Mouse (Mus musculus) lung, postnatal 0 days (tissue): ENCODE data around the gene Gm20388. TPM values are rescaled to one million over a fixed set of nuclear protein-coding genes. Genes with fewer than 3 reads are reported as not detected.

Experiments used
- ATAC-seq: fragments of 200-750 bp; cut with Nextera tagmentation; 2 replicates; pipeline ENCODE4 v1.8.0; 2017; ENCODE audit warnings: moderate library complexity
- DNase-seq: peaks from one replicate; pipeline ENCODE4 v3.0.0-alpha.2; 2016; ENCODE audit warnings: low spot score
- H3K27ac ChIP-seq: fragments of 300-500 bp; sonication (generic); 2 replicates; pipeline ENCODE4 v1.5.1; 2014; ENCODE audit warnings: antibody characterized with exemption, mild to moderate bottlenecking, low read length, mixed read lengths
- H3K27me3 ChIP-seq: fragments of 300-500 bp; sonication (generic); replicated peaks from 2 replicates; pipeline ENCODE4 v1.6.1; 2014; ENCODE audit warnings: low read length, mixed read lengths; ENCODE audit not compliant: insufficient read depth
- H3K36me3 ChIP-seq: fragments of 300-500 bp; sonication (generic); 2 replicates; pipeline ENCODE4 v1.6.1; 2014; ENCODE audit warnings: low read length, mixed read lengths; ENCODE audit not compliant: insufficient read depth
- H3K4me1 ChIP-seq: fragments of 300-500 bp; sonication (generic); 2 replicates; pipeline ENCODE4 v1.6.1; 2014; ENCODE audit warnings: antibody characterized with exemption, low read depth, low read length, mixed read lengths; ENCODE audit not compliant: insufficient read depth
- H3K4me2 ChIP-seq: fragments of 300-500 bp; sonication (generic); replicated peaks from 2 replicates; pipeline ENCODE4 v1.6.1; 2014; ENCODE audit warnings: low read depth, mild to moderate bottlenecking, low read length, moderate library complexity, mixed read lengths
- H3K4me3 ChIP-seq: fragments of 300-500 bp; sonication (generic); 2 replicates; pipeline ENCODE4 v1.5.1; 2014; ENCODE audit warnings: low read depth, low read length
- H3K9ac ChIP-seq: fragments of 300-500 bp; sonication (generic); replicated peaks from 2 replicates; pipeline ENCODE4 v1.6.1; 2014; ENCODE audit warnings: low read depth, mild to moderate bottlenecking
- H3K9me3 ChIP-seq: fragments of 300-500 bp; sonication (generic); 2 replicates; pipeline ENCODE4 v1.6.1; 2016; ENCODE audit warnings: low read length, mixed read lengths
- CTCF ChIP-seq: IDR thresholded peaks from 2 replicates; pipeline ENCODE4 v1.5.1; 2016; ENCODE audit warnings: antibody characterized with exemption, mild to moderate bottlenecking
- EP300 ChIP-seq: IDR thresholded peaks from 2 replicates; pipeline ENCODE4 v1.6.1; 2016; ENCODE audit warnings: antibody characterized with exemption, mild to moderate bottlenecking, control low read depth
- WGBS: fragments of 180-500 bp; shearing (Covaris S2); extraction: QIAGEN DNeasy Blood & Tissue Kit; methylation state at CpG from one replicate; pipeline ENCODE4 v1.1.7; 2014; 5-methylcytosine and 5-hydroxymethylcytosine counted together
- polyA plus RNA-seq: library from polyadenylated mRNA; unstranded; fragments of >200 nt; fragmentation: Nextera tagmentation; extraction: Ambion mirVana; gene quantifications from 2 replicates; pipeline ENCODE4 v1.2.1, GENCODE M21; 2015

The Gm20388 gene
- polyA plus RNA-seq, 1 experiment from 2014 or later, result not detected

- Histone ChIP-seq H3K4me2 (no peak overlapping the region), H3K27me3 (no peaks in the 10 kb centered on the region), H3K4me1 (peaks cover 20% of the 10 kb centered on the region), H3K4me3 (no peak overlapping the region), H3K27ac (no peak overlapping the region), H3K9ac (no peak overlapping the region), H3K36me3 (no peaks in the 10 kb centered on the region), H3K9me3 (no peaks in the 10 kb centered on the region)
- whole genome bisulfite sequencing, result 66% methylated on average over 25 of the region's 25 CpGs
- ATAC-seq (no peak), DNase-seq (no peak)
- TF ChIP-seq EP300 (no peak), CTCF (no peak)
Measured at GRCm38 (mm10) chr8:120476711-120477575, 566.3 kb downstream of the Gm20388 start.

GRCm38 (mm10) chr8:120478754-120479153 is 568.1 kb downstream of the Gm20388 start:
- TF ChIP-seq CTCF, result no peak
- no peak for TF ChIP-seq EP300
- H3K9me3 ChIP-seq, result no peaks in the 10 kb centered on the region
- no peaks in the 10 kb centered on the region for H3K27me3 ChIP-seq
- H3K4me2 ChIP-seq, result no peak overlapping the region
- no peak overlapping the region for H3K4me3 ChIP-seq
- no peak overlapping the region for H3K9ac ChIP-seq
- 85% methylated on average over 11 of the region's 11 CpGs for WGBS
- H3K4me1 ChIP-seq, result peaks cover 20% of the 10 kb centered on the region
- DNase-seq (no peak), ATAC-seq (no peak)
- no peak overlapping the region for H3K27ac ChIP-seq
- no peaks in the 10 kb centered on the region for H3K36me3 ChIP-seq

- Histone ChIP-seq H3K4me1 (peaks cover 16% of the 10 kb centered on the region), H3K36me3 (no peaks in the 10 kb centered on the region), H3K27me3 (no peaks in the 10 kb centered on the region), H3K4me3 (no peak overlapping the region), H3K9me3 (no peaks in the 10 kb centered on the region), H3K4me2 (no peak overlapping the region), H3K9ac (no peak overlapping the region), H3K27ac (no peak overlapping the region)
- TF ChIP-seq EP300 (no peak), CTCF (no peak)
- no peak for ATAC-seq
- 77% methylated on average over 4 of the region's 4 CpGs for WGBS
- no peak for DNase-seq
Measured at GRCm38 (mm10) chr8:120479691-120480090, 569.0 kb downstream of the Gm20388 start.

DNA sequence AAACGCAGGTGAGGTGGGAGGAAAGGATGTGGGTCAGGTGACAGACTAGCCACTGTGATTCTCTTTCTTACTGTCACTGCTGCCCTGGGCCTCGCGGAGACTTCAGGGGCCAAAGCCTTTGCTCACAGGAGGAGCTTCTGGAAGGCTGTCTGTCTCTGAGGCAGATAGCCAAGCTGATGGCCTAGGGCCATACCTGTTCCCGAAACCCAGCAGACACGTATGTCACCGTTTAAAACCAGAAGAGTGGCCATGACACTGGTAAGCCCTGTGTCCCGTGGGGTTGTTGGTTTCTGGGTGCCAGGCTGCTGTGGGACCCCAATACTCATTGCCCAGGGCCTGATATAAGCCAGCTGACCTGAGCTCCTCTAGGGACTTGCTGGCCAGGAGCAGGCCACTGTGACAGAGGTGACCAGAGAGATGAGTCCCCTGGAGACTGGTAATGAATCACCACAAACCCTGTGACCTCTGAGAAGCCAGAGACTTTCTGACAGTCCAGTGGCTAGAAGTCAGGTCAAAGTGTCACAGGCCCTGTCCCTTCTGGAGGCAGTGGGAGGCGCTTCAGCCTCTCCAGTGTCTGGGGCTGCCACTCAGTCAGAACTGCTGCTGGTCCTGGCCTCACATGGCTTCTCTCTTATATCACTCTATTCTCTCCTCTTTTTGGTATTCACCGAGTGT is 571.5 kb downstream of the Gm20388 start:
- Histone ChIP-seq H3K27ac (no peak overlapping the region), H3K4me2 (no peak overlapping the region), H3K9ac (no peak overlapping the region), H3K27me3 (no peaks in the 10 kb centered on the region), H3K4me3 (no peak overlapping the region), H3K9me3 (no peaks in the 10 kb centered on the region), H3K4me1 (peaks cover 6% of the 10 kb centered on the region; the same call in 1 of the 2 replicates), H3K36me3 (no peaks in the 10 kb centered on the region)
- DNase-seq, result no peak
- TF ChIP-seq EP300 (no peak), CTCF (no peak)
- WGBS, result 69% methylated on average over 8 of the region's 9 CpGs
- ATAC-seq, result no peak

DNA sequence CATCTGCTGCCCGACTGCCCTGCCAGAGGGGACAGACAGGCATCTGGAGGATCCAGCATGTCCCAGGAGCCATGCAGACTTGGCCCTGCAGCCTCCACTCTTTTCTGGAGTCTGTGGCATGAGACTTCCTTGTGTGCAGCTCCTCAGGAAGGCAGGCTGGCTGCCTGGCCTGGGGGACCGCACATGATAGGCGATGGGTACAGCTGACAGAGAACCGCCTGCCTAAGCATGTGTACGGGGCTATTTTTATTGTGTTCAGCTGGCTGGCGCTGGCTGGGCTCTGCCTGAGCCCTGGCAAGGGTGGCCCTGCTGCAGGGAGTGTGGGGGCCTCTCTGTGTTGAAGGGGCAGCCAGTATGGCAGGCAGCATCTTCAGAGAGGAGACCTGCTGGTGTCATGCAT is 573.8 kb downstream of the Gm20388 start:
- ATAC-seq (no peak), DNase-seq (no peak)
- peaks cover 6% of the 10 kb centered on the region; the same call in 1 of the 2 replicates for H3K4me1 ChIP-seq
- no peaks in the 10 kb centered on the region for H3K27me3 ChIP-seq
- WGBS, result 66% methylated on average over 6 of the region's 6 CpGs
- H3K4me2 ChIP-seq, result no peak overlapping the region
- no peak overlapping the region for H3K27ac ChIP-seq
- H3K4me3 ChIP-seq, result no peak overlapping the region
- no peaks in the 10 kb centered on the region for H3K36me3 ChIP-seq
- TF ChIP-seq EP300 (no peak), CTCF (no peak)
- H3K9ac ChIP-seq, result no peak overlapping the region
- H3K9me3 ChIP-seq, result no peaks in the 10 kb centered on the region

GRCm38 (mm10) chr8:120485116-120485515 is 574.5 kb downstream of the Gm20388 start:
- TF ChIP-seq CTCF, result no peak
- no peak for TF ChIP-seq EP300
- Histone ChIP-seq H3K9me3 (no peaks in the 10 kb centered on the region), H3K4me1 (peaks cover 10% of the 10 kb centered on the region; the same call in 1 of the 2 replicates), H3K27me3 (no peaks in the 10 kb centered on the region), H3K9ac (no peak overlapping the region), H3K4me3 (no peak overlapping the region), H3K4me2 (no peak overlapping the region), H3K27ac (no peak overlapping the region), H3K36me3 (no peaks in the 10 kb centered on the region)
- WGBS, result 52% methylated on average over 6 of the region's 6 CpGs
- ATAC-seq (no peak), DNase-seq (no peak)
